Mouse (Mus musculus) small intestine, adult 2 months (tissue): ENCODE results near the gene Stat5b. TPM values are rescaled to one million over a fixed set of nuclear protein-coding genes. Genes with fewer than 3 reads are reported as not detected.

ENCODE experiments used
- H3K27ac ChIP-seq: fragments of 200-500 bp; 2 replicates; pipeline ENCODE4 v1.5.1; 2012; ENCODE audit warnings: low read depth, low read length, control low read depth, inconsistent platforms; ENCODE audit not compliant: insufficient read depth
- H3K27me3 ChIP-seq: fragments of 200-500 bp; 2 replicates; pipeline ENCODE4 v1.6.1; 2012; ENCODE audit warnings: mild to moderate bottlenecking, moderate library complexity, low read length, inconsistent platforms; ENCODE audit not compliant: control insufficient read depth, insufficient read depth
- H3K36me3 ChIP-seq: fragments of 200-500 bp; 2 replicates; pipeline ENCODE4 v1.6.1; 2012; ENCODE audit warnings: mild to moderate bottlenecking, low read length, control low read depth, inconsistent platforms; ENCODE audit not compliant: control insufficient read depth, insufficient read depth
- H3K4me1 ChIP-seq: fragments of 200-500 bp; 2 replicates; pipeline ENCODE4 v1.6.1; 2012; ENCODE audit warnings: low read length, inconsistent platforms, mixed read lengths; ENCODE audit not compliant: control insufficient read depth, insufficient read depth, insufficient read length
- H3K4me3 ChIP-seq: fragments of 200-500 bp; 2 replicates; pipeline ENCODE4 v1.5.1; 2012; ENCODE audit warnings: low read depth, mild to moderate bottlenecking, control low read depth, inconsistent platforms, low read length, moderate library complexity
- CTCF ChIP-seq: fragments of 200-500 bp; IDR thresholded peaks from 2 replicates; pipeline ENCODE4 v1.5.1; 2012; ENCODE audit warnings: low read depth, mild to moderate bottlenecking, control low read depth, inconsistent platforms, low read length, moderate library complexity, mixed read lengths; ENCODE audit not compliant: insufficient replicate concordance, insufficient read length; ENCODE audit errors: extremely low read depth
- POLR2A ChIP-seq: fragments of 200-500 bp; IDR thresholded peaks from 2 replicates; pipeline ENCODE4 v1.6.1; 2012; ENCODE audit warnings: low read depth, mild to moderate bottlenecking, control low read depth, inconsistent platforms, low read length, moderate library complexity
- WGBS: fragments of 180-500 bp; shearing (Covaris S2); methylation state at CpG from one replicate; pipeline ENCODE4 v1.1.7; 2018; 5-methylcytosine and 5-hydroxymethylcytosine counted together
- polyA plus RNA-seq: library from polyadenylated mRNA; depleted of rRNA; stranded (reverse); fragments of >200 nt; gene quantifications from 2 replicates; pipeline ENCODE4 v1.2.3, GENCODE M21; 2012

Gene Stat5b
- polyA plus RNA-seq, 1 experiment = 9.6 TPM

GRCm38 (mm10) chr11:100847572-100847971, 3.0 kb downstream of the Stat5b start:
- Histone ChIP-seq H3K4me3 (no peak overlapping the region), H3K36me3 (no peaks in the 10 kb centered on the region), H3K27ac (no peak overlapping the region), H3K27me3 (no peaks in the 10 kb centered on the region), H3K4me1 (peaks cover 7% of the 10 kb centered on the region)
- 87% methylated on average over 4 of the region's 4 CpGs for WGBS
- TF ChIP-seq POLR2A = no peak
- no peak for TF ChIP-seq CTCF

GRCm38 (mm10) chr11:100845793-100846192, 4.7 kb downstream of the Stat5b start:
- Histone ChIP-seq H3K27me3 (no peaks in the 10 kb centered on the region), H3K27ac (no peak overlapping the region), H3K4me3 (no peak overlapping the region), H3K4me1 (peaks cover 2% of the 10 kb centered on the region), H3K36me3 (no peaks in the 10 kb centered on the region)
- WGBS = 66% methylated on average over 6 of the region's 6 CpGs
- no peak for TF ChIP-seq POLR2A

GRCm38 (mm10) chr11:100844121-100844520, 6.4 kb downstream of the Stat5b start:
- WGBS = 88% methylated on average over 4 of the region's 4 CpGs
- TF ChIP-seq CTCF = no peak
- TF ChIP-seq POLR2A = no peak
- no peaks in the 10 kb centered on the region for H3K27me3 ChIP-seq
- H3K27ac ChIP-seq = no peak overlapping the region
- no peaks in the 10 kb centered on the region for H3K36me3 ChIP-seq
- H3K4me3 ChIP-seq = no peak overlapping the region
- peaks cover 2% of the 10 kb centered on the region for H3K4me1 ChIP-seq

GRCm38 (mm10) chr11:100843070-100843669, 7.4 kb downstream of the Stat5b start:
- Histone ChIP-seq H3K4me3 (no peak overlapping the region), H3K36me3 (no peaks in the 10 kb centered on the region), H3K4me1 (peaks cover 2% of the 10 kb centered on the region), H3K27ac (no peak overlapping the region), H3K27me3 (no peaks in the 10 kb centered on the region)
- WGBS = 89% methylated on average over 8 of the region's 8 CpGs
- no peak for TF ChIP-seq CTCF
- no peak for TF ChIP-seq POLR2A

GRCm38 (mm10) chr11:100842025-100842424, 8.5 kb downstream of the Stat5b start:
- Histone ChIP-seq H3K4me1 (peaks cover 2% of the 10 kb centered on the region; the same call in 1 of the 2 replicates), H3K27me3 (no peaks in the 10 kb centered on the region), H3K27ac (no peak overlapping the region), H3K36me3 (no peaks in the 10 kb centered on the region), H3K4me3 (no peak overlapping the region)
- no peak for TF ChIP-seq POLR2A
- TF ChIP-seq CTCF = no peak
- WGBS = 41% methylated on average over 7 of the region's 7 CpGs

- TF ChIP-seq CTCF (no peak), POLR2A (no peak)
- no peaks in the 10 kb centered on the region for H3K27me3 ChIP-seq
- 75% methylated on average over 12 of the region's 12 CpGs for WGBS
- no peak overlapping the region for H3K4me3 ChIP-seq
- no peak overlapping the region for H3K27ac ChIP-seq
- no peaks in the 10 kb centered on the region for H3K36me3 ChIP-seq
- H3K4me1 ChIP-seq = peaks cover 2% of the 10 kb centered on the region; the same call in 1 of the 2 replicates
Measured at GRCm38 (mm10) chr11:100840866-100841265, 9.7 kb downstream of the Stat5b start.

GRCm38 (mm10) chr11:100839523-100839922, 11.0 kb downstream of the Stat5b start:
- no peak overlapping the region for H3K27ac ChIP-seq
- 34% methylated on average over 8 of the region's 8 CpGs for WGBS

GRCm38 (mm10) chr11:100838894-100839293, 11.6 kb downstream of the Stat5b start:
- TF ChIP-seq POLR2A (no peak), CTCF (no peak)
- Histone ChIP-seq H3K27ac (no peak overlapping the region), H3K27me3 (no peaks in the 10 kb centered on the region), H3K4me1 (peaks cover 2% of the 10 kb centered on the region; the same call in 1 of the 2 replicates), H3K36me3 (no peaks in the 10 kb centered on the region), H3K4me3 (no peak overlapping the region)
- 94% methylated on average over 9 of the region's 9 CpGs for WGBS

More at GRCm38 (mm10) chr11:100839523-100839922, 11.0 kb downstream of the Stat5b start:
- TF ChIP-seq CTCF = no peak
- Histone ChIP-seq H3K27me3 (no peaks in the 10 kb centered on the region), H3K36me3 (no peaks in the 10 kb centered on the region), H3K4me1 (peaks cover 2% of the 10 kb centered on the region; the same call in 1 of the 2 replicates), H3K4me3 (no peak overlapping the region)
